Mouse (Mus musculus) mesoderm, embryonic 11.5 days (tissue): ENCODE measurements at regions not wholly inside any gene's neighbourhood (a gene's known extent, or its start where the extent isn't known, plus 50 kb on each side); places are given as distances from the start of the nearest gene placed in this dataset.
A peak's percentile ranks its signal among the peaks of the same experiment; 100 is the strongest.

ENCODE experiments used
- DNase-seq: peaks from one replicate; pipeline ENCODE4 v3.0.0-alpha.2; 2012; ENCODE audit warnings: low read depth, low spot score

DNA sequence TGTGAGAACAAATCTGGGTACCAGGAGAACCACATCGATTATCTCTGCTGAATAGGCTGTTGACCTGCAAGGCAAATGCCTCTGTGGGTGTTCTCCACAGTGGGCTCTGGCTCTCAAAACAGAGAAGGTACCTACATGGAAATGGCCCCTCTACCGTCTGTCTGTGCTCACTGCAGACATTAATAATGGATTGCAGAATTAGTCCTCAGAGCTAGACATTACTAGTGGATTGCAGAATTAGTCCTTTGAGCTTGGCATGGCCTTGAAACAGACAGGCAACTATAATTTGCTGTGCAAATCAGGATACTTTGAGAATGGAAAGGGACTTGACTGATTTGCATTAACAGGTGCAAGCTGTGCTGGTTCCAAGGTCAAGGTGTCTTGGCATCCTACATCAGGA, 77.3 kb upstream of the Gm26897 start:
- DNase-seq, result no peak

GRCm38 (mm10) chr5:111657759-111658429, 75.8 kb upstream of the Gm26897 start:
- DNase-seq, result no peak

GRCm38 (mm10) chr5:111659229-111659628, 74.5 kb upstream of the Gm26897 start:
- DNase-seq, result no peak

GRCm38 (mm10) chr5:111660447-111660846, 73.3 kb upstream of the Gm26897 start:
- DNase-seq, result peak; percentile 68

DNA sequence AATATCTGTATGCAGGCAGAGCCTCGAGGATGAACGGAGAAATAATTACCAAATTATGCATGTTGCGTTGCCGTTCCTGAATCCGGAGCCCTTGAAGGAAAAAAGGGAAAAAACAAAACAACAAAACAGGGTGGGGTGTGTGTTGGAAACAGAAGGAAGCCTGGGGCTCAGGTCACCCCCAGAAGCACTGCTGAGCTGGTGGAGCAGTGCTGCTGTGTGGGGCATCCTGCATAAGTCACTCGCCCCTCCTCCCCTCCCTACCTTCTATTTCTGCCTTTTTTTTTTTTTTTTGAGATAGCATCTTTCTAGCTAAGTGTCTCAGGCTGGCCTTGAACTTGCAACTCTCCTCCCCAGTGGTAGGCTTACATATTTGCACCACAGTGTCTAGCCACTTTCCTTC, 72.8 kb upstream of the Gm26897 start:
- DNase-seq, result no peak

GRCm38 (mm10) chr5:111661971-111662370, 71.8 kb upstream of the Gm26897 start:
- no peak for DNase-seq

GRCm38 (mm10) chr5:111663831-111664230, 69.9 kb upstream of the Gm26897 start:
- DNase-seq, result no peak

- no peak for DNase-seq
Measured at GRCm38 (mm10) chr5:111665406-111665805, 68.3 kb upstream of the Gm26897 start.

GRCm38 (mm10) chr5:111666007-111666406, 67.7 kb upstream of the Gm26897 start:
- DNase-seq, result no peak

GRCm38 (mm10) chr5:111667901-111668300, 65.8 kb upstream of the Gm26897 start:
- no peak for DNase-seq

DNA sequence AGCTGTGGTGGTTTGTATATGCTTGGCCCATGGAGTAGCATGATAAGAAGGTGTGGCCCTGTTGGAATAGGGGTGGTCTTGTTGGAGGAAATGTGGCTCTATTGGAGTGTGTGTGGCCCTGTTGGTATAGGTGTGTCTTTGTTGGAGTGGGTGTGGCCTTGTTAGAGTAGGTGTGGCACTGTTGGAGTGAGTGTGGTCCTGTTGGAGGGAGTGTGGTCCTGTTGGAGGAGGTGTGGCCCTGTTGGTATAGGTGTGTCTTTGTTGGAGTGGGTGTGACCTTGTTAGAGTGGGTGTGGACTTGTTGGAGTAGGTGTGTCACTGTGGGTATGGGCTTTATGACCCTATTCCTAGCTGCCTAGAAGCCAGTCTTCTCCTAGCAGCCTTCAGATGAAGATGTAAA, 64.6 kb upstream of the Gm26897 start:
- no peak for DNase-seq

DNA sequence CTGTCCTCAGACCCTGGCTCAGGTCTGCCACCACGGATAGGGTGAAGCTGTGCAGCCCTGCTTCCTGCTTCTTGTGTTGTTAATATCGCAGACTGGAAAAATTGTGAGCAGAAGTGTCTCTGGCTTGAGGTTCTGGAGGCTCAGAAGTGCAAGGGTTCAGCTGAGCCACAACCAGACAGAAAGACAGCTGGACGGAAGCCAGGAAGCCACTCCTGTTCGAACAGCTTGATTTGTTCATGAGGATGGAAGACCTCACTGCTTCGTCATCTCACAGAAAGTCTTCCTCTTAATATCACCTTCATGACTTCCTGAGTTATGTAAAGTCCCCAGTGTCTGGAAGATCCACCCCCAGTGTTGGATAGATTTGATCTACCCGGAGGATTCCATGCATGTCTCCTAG, 62.0 kb upstream of the Gm26897 start:
- no peak for DNase-seq

DNA sequence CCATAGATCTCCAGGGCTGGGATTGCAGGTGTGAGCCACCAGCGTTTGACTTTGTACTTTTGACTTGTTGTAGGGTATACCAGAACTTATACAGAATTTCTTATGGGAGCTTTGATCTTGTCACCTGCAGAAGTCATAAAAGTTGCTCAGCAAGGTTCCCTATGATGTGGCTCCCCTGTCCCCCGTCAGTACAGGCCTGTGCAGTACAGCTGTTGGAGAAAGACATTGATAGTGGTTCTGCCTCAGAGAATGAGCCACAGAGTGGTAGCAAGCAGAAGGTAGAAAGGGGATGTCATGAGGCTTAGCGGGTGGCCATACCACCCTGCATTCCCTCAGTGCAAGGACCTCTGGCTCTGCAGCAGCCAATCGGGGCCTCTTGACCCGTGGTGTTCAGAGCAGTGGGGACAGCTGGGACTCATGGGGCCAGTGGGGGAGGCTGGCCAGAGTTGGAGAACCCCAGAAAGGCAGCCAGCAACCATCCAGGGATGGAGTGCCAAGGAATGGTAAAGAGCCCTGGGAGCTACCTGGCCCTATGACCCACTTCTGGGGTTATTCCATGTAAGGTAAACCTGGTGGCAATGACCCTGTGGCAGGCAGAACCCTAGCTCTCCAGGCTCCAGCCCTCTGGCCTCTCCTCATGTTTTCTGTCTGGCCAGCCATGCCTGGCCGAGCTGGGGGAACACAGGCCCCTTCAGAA, 58.6 kb upstream of the Gm26897 start:
- DNase-seq, result no peak

GRCm38 (mm10) chr5:111675673-111676261, 58.0 kb upstream of the Gm26897 start:
- DNase-seq, result peak; percentile 74

GRCm38 (mm10) chr5:111677847-111678311, 55.8 kb upstream of the Gm26897 start:
- no peak for DNase-seq

DNA sequence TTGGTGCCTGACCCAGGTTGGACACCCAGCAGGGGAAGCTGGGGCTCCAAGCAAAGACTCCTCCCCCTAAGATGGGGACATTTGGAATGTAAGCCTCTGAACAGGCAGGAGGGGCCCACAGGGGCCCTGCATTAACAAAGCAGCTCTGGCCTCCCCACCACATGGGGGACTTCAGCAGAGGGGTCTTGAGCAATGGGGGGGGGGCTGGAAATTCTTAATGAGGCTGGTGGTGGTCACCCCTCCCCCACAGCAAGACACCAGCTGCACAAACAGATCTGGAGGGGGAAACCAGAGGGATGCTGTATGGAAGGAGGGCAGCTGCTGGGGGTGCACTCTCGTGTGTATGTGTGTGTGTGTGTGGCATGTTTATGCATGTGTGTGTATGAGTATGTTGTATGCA, 55.2 kb upstream of the Gm26897 start:
- DNase-seq, result no peak

DNA sequence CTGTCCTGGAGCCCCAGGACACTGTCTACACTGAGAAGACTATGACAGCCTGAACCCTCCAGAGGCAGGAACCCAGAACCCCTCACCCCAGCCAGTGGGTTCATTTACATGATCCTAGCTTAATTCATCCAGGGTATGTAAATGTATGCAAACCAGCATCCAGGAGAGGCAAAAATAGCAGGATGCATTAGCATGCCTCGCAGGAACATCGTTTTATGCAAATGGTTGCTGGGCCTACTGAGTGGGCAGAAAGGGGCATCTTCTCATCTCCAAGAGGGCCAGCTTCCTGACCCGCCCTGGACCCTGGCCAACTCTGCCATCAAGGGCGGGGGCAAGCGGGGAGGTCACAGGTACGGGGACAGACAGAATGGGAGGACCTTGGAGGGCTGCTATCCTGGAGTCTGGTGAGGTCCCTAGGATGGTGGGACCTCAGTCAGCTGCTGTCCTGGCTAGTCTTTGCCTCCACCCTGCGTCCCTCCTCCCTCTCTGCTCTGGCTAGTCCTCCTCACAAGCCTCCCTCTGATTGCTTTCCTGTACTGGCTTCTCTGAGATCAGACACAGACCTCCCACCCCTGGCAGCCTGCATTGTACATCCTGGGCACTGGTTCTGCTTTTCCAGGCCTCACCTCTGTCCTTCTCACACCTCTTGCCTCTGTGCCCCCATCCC, 52.2 kb upstream of the Gm26897 start:
- DNase-seq, result no peak

DNA sequence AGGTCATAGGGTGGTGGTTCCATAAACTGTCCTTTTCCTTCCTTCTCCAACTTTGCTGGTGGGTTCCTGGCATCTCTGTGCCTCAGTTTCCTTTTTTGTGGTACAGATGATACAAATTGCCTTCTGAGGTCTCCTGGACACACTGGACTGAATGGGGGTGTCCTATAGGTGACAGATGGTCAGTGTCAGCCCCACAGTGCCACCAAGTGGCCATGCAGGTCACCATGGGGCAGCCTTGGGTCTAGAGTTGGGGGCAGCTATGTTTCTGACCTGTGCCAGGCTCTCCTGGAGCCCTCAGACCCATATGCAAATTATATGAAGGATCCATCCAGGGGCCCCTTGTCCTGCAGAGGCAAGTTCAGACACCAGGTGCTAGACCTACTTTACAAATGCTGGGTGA, 50.8 kb upstream of the Gm26897 start:
- no peak for DNase-seq
